Mouse (Mus musculus) testis, postnatal 14 days (tissue): Measurements from ENCODE around the gene Piezo1.
A peak's percentile ranks its signal among the peaks of the same experiment; 100 is the strongest.
"Not testable (repeated sequence)": the region's sequence is repeated elsewhere in the genome, so short reads cannot be mapped to it uniquely, and the experiment has no call there.

Source experiments
- DNase-seq: peaks from one replicate; pipeline ENCODE4 v3.0.0; 2021; ENCODE audit warnings: low spot score

The Piezo1 gene

GRCm38 (mm10) chr8:122551265-122552051 is at the start of gene Piezo1:
Gene Piezo1 (minus strand): TSS chr8:122551329.
- peak; percentile 84 for DNase-seq

GRCm38 (mm10) chr8:122600666-122601065 is 49.5 kb upstream of the Piezo1 start:
- no peak for DNase-seq

GRCm38 (mm10) chr8:122596031-122596430 is 44.9 kb upstream of the Piezo1 start:
- no peak for DNase-seq

- DNase-seq = no peak
These were observed 42.8 kb upstream of the Piezo1 start for GRCm38 (mm10) chr8:122593783-122594507.

- no peak for DNase-seq
These were observed 42.1 kb upstream of the Piezo1 start for GRCm38 (mm10) chr8:122593240-122593639.

GRCm38 (mm10) chr8:122586749-122587148 is 35.6 kb upstream of the Piezo1 start:
- DNase-seq = no peak

- DNase-seq = no peak
These were observed 35.0 kb upstream of the Piezo1 start for GRCm38 (mm10) chr8:122586171-122586570.

- no peak for DNase-seq
These were observed 34.3 kb upstream of the Piezo1 start for GRCm38 (mm10) chr8:122585411-122585891.

- no peak for DNase-seq
These were observed 33.9 kb upstream of the Piezo1 start for GRCm38 (mm10) chr8:122584981-122585380.

- DNase-seq = no peak
These were observed 29.8 kb upstream of the Piezo1 start for GRCm38 (mm10) chr8:122580926-122581325.

- DNase-seq = no peak
These were observed 28.1 kb upstream of the Piezo1 start for GRCm38 (mm10) chr8:122579196-122579595.

- DNase-seq = no peak
These were observed 26.0 kb upstream of the Piezo1 start for GRCm38 (mm10) chr8:122577116-122577515.

GRCm38 (mm10) chr8:122576648-122577022 is 25.5 kb upstream of the Piezo1 start, which contains the start of gene Aprt:
Gene Aprt (minus strand): TSS chr8:122576909.
- DNase-seq = peak; percentile 92

- no peak for DNase-seq
These were observed 24.9 kb upstream of the Piezo1 start for GRCm38 (mm10) chr8:122575735-122576647.

- no peak for DNase-seq
These were observed 24.2 kb upstream of the Piezo1 start for GRCm38 (mm10) chr8:122575286-122575685.

- no peak for DNase-seq
These were observed 23.6 kb upstream of the Piezo1 start for GRCm38 (mm10) chr8:122574667-122575251.

- DNase-seq = no peak
These were observed 23.1 kb upstream of the Piezo1 start for GRCm38 (mm10) chr8:122574264-122574663.

GRCm38 (mm10) chr8:122573577-122573976 is 22.4 kb upstream of the Piezo1 start:
- no peak for DNase-seq

GRCm38 (mm10) chr8:122573176-122573575 is 22.0 kb upstream of the Piezo1 start:
- not testable (repeated sequence) for DNase-seq

- no peak for DNase-seq
These were observed 21.6 kb upstream of the Piezo1 start for GRCm38 (mm10) chr8:122572751-122573150.

GRCm38 (mm10) chr8:122571750-122572267 is 20.7 kb upstream of the Piezo1 start:
- DNase-seq = no peak
